Mouse (Mus musculus): ENCODE results near the gene Golga4.

The Golga4 gene

GRCm38 (mm10) chr9:118488896-118489578 lies 17.0 kb upstream of the Golga4 start:
- no peak for DNase-seq (ENCODE audit: extremely low read depth, low read depth, low spot score)

DNA sequence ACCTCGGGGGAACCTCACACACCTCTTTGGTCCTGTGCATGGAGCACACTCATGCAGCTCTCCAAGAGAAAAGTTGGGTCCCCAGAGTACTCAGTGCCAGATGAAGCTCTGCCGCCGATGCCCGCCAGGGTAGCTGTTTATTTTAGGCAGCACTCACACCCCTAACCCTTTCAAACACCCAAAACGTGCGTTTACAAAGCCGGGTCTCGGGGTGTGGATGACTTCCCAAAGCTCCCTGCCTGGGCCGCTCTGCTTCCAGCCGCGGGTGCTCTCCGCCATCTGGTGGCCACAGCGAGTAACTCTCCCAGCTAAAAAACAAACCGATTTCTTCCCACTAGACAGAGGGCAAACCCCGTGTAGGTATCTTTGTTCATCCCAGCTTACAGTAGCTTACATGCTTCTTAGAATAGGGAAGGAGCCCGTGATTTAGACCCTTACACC lies 16.5 kb upstream of the Golga4 start:
- no peak for DNase-seq (ENCODE audit: extremely low read depth, low read depth, low spot score)

DNA sequence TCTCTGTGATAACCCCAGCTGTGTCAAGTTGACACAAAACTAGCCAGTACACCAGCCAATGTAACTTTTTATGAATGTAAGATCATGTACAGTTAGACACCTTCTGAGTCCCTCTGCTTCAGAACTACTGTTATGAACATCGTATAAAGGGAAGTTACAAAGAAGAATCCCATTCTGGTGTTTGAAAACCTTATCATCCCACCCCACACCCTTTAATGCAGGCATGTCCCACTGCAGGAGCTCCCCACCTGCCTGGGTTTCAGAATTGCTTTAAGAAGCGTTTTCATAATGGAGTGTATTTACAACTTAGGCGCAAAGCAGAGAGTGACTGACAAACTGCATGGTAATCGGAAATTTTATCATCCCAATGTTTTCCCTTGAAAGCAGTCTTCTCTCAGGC lies 14.9 kb upstream of the Golga4 start:
- no peak for DNase-seq (ENCODE audit: extremely low read depth, low read depth, low spot score)

DNA sequence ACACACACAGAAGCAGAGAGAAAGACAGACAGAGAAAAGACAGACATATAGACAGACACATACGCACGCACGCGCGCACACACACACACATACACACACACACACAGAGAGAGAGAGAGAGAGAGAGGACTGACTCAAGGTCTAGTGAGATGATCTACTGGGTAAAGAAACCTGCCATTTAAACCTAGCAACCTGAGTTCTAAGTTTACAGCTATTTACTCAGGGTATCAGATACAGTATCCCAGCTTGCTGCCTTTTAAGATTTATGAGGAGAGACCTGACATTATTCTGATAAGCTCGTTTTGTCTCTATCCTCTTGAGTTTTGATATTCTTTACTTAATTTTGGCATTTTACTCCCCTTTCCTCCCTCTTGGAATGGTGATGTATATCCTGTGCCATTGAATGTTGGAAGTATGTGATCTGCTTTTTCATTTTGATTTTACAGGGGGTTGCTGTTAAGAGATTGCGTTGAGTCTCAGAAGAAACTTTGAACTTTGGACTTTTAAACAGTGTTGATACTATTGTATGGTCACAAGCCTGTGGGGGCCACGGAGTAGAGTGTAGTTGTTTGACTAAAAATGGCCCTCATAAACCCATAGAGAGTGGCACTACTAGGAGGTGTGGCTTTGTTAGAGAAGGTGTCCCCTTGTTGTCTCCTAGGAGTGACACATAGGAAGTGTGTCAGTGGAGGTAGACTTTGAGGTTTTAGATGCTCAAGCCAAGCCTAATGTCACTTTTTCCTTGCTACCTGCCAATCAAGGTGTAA lies 13.0 kb upstream of the Golga4 start:
- no peak for DNase-seq (ENCODE audit: extremely low read depth, low read depth, low spot score)

- no peak for DNase-seq (ENCODE audit: extremely low read depth, low read depth, low spot score)
Observed at GRCm38 (mm10) chr9:118494106-118494505, 12.0 kb upstream of the Golga4 start.

GRCm38 (mm10) chr9:118495933-118496332 lies 10.1 kb upstream of the Golga4 start:
- no peak for DNase-seq (ENCODE audit: extremely low read depth, low read depth, low spot score)

DNA sequence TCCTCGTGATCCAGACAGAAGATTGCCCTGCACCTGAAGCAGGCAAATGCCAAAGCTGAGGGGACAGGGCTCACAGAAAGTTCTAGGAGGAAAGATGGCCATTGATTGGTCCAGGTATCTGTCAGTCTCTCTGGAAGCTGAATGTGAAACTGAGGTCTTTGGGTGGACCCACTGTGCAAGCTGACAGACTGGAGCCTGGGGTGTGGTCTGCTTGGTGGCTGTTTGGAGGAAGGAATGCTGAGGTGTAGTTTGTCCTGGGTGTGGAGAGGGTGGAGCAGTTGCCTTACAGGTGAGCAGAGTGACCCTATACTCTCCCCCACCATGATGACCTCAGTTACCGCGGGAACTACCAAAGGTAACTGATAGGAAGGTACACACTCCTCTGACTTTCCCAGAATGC lies 9.1 kb upstream of the Golga4 start:
- DNase-seq (ENCODE audit: extremely low read depth, low read depth, low spot score) = no peak

GRCm38 (mm10) chr9:118498061-118498460 lies 8.0 kb upstream of the Golga4 start:
- DNase-seq (ENCODE audit: extremely low read depth, low read depth, low spot score) = no peak

GRCm38 (mm10) chr9:118500963-118501362 lies 5.1 kb upstream of the Golga4 start:
- no peak for DNase-seq (ENCODE audit: extremely low read depth, low read depth, low spot score)

DNA sequence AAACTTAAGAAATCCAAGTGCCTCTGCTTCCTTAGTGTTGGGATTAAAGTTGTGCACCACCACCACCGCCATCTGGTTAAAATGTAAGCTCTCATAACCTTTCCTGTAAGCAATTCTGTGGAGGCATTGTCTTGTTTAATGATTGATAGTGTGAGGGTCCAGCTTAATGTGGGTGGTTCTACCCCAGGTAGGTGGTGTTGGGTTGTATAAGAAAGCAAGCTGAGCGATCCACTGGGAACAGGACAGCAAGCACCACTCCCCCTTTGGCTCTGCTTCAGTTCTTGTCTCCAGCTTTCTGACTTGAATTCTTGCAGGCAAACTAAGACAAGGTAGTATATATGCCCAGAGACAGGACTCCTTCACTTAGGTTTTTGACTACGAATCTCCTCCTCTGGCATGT lies 1.4 kb upstream of the Golga4 start:
- no peak for DNase-seq (ENCODE audit: extremely low read depth, low read depth, low spot score)

- DNase-seq (ENCODE audit: extremely low read depth, low read depth, low spot score) = no peak
Observed at GRCm38 (mm10) chr9:118506404-118507231, 551 bp downstream of the Golga4 start.

DNA sequence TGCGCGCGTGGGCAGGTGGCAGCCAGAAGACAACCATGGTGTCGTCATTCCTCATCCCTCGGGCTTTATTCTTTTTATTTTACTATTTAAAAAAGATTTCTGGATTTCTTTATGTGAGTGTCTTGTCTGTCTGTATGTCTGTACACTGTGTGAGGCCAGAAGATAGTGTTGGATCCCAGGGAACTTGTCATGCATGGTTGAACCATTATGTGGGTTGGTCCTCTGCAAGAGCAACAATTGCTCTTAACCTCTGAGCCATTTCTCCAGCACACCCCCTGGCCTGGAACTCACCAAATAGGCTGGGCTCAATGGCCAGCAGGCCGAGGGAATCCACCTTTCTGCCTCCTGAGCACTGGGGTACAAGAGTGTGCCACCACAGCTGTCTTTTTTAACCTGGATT lies 1.5 kb downstream of the Golga4 start:
- DNase-seq (ENCODE audit: extremely low read depth, low read depth, low spot score) = no peak

DNA sequence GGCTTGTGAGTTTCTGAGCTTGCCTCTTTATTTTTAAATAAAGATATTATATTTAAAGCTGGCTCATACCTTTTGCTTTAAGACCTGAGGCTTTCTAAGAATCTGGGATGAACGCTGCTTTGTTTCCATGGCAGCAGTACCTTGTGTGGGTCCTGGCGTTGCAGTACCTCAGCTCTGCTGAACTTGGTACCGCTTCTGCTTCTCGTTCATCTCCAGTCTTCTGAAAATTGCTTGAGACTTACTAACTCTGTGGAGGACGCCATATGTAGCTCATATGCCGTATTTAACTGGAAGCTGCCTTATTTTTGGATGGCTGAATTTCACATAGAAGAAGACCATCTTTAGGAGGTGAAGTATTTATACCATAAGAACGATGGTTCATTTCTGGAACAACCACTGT lies 2.5 kb downstream of the Golga4 start:
- no peak for DNase-seq (ENCODE audit: extremely low read depth, low read depth, low spot score)

- no peak for DNase-seq (ENCODE audit: extremely low read depth, low read depth, low spot score)
Observed at GRCm38 (mm10) chr9:118510941-118511690, 5.0 kb downstream of the Golga4 start.

- peak; percentile 64 for DNase-seq (ENCODE audit: extremely low read depth, low read depth, low spot score)
Observed at GRCm38 (mm10) chr9:118512681-118513233, 6.7 kb downstream of the Golga4 start.

- no peak for DNase-seq (ENCODE audit: extremely low read depth, low read depth, low spot score)
Observed at GRCm38 (mm10) chr9:118515476-118515875, 9.4 kb downstream of the Golga4 start.

GRCm38 (mm10) chr9:118516162-118516561 lies 10.1 kb downstream of the Golga4 start:
- DNase-seq (ENCODE audit: extremely low read depth, low read depth, low spot score) = no peak

GRCm38 (mm10) chr9:118517619-118518018 lies 11.6 kb downstream of the Golga4 start:
- DNase-seq (ENCODE audit: extremely low read depth, low read depth, low spot score) = no peak

DNA sequence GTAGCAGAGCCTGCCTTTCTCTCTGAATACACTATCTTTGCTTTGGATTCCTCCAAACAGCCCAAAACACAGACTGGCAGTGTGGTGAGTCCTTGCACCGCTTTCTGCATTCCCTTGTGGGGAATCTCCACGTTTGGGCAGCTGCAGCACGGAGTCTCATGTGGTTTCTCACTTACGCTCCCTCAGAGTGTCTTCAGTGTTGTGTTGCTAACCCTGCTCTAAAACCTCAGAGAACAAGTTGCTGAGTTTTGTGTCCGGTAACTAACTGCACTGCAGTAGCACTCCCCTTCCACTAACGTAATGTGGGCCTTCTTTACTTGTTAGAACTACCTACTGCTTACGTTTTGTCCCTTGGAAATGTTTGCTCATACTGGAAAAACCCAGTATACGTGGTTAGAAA lies 13.0 kb downstream of the Golga4 start:
- no peak for DNase-seq (ENCODE audit: extremely low read depth, low read depth, low spot score)

- DNase-seq (ENCODE audit: extremely low read depth, low read depth, low spot score) = no peak
Observed at GRCm38 (mm10) chr9:118520011-118520410, 13.9 kb downstream of the Golga4 start.

- no peak for DNase-seq (ENCODE audit: extremely low read depth, low read depth, low spot score)
Observed at GRCm38 (mm10) chr9:118520858-118521257, 14.8 kb downstream of the Golga4 start.

All from fat pad, adult 2 months (tissue).